Mouse (Mus musculus): ENCODE results near the gene Fam131c. TPM values are rescaled to one million over a fixed set of nuclear protein-coding genes. Genes with fewer than 3 reads are reported as not detected.

The Fam131c gene
- total RNA-seq, 2 experiments from 2014 or later: 0.16 TPM; not detected in 1

Small RNAs within 50 kb of the gene (microRNA-seq; reads per million reads assigned to microRNA genes)
- gene Gm25690: 0 reads per million in 2 experiments

Other genes starting within 250 kb of the Fam131c start
- gene Szrd1, start 228.4 kb upstream of the Fam131c start, total RNA-seq (2021): 100 to 1,000 TPM; 173 to 178 TPM
- 10 to 100 TPM; 10.0 to 11.4 TPM for gene Fbxo42, start 220.3 kb upstream of the Fam131c start, total RNA-seq (2021)
- gene Rsg1, start 154.3 kb upstream of the Fam131c start, total RNA-seq (2021): under 1 TPM; 0.70 to 0.89 TPM
- gene Arhgef19, start 128.7 kb upstream of the Fam131c start, total RNA-seq (2021): 1 to 10 TPM; 2.6 to 3.2 TPM
- 1 to 10 TPM; 3.9 to 5.9 TPM for gene Epha2, start 67.0 kb upstream of the Fam131c start, total RNA-seq (2021)
- gene Clcnka, start 30.5 kb downstream of the Fam131c start, total RNA-seq (2021): 1 to 10 TPM; 1.2 to 1.3 TPM
- under 1 TPM; 0.09 to 0.45 TPM for gene Clcnkb, start 47.8 kb downstream of the Fam131c start, total RNA-seq (2021)
- 100 to 1,000 TPM; 200 to 208 TPM for gene Hspb7, start 52.6 kb downstream of the Fam131c start, total RNA-seq (2021)
- not detected for gene Srarp, start 67.9 kb downstream of the Fam131c start, total RNA-seq (2021)
- 10 to 100 TPM; 16.1 to 17.3 TPM for gene Zbtb17, start 76.4 kb downstream of the Fam131c start, total RNA-seq (2021)
- 10 to 100 TPM; 23.4 to 30.9 TPM for gene Spen, start 170.4 kb downstream of the Fam131c start, total RNA-seq (2021)
- 1 to 10 TPM; 3.8 to 6.6 TPM for gene Fblim1, start 237.9 kb downstream of the Fam131c start, total RNA-seq (2021)